Mouse (Mus musculus): ENCODE measurements around the gene Nmu.

Gene Nmu

GRCm38 (mm10) chr5:76363453-76364104 is at the start of gene Nmu:
Nmu (minus strand) TSS chr5:76363788.
- DNase-seq (ENCODE audit: low spot score) = no peak

- DNase-seq (ENCODE audit: low spot score) = no peak
Observed at GRCm38 (mm10) chr5:76411697-76412096, 48.1 kb upstream of the Nmu start.

DNA sequence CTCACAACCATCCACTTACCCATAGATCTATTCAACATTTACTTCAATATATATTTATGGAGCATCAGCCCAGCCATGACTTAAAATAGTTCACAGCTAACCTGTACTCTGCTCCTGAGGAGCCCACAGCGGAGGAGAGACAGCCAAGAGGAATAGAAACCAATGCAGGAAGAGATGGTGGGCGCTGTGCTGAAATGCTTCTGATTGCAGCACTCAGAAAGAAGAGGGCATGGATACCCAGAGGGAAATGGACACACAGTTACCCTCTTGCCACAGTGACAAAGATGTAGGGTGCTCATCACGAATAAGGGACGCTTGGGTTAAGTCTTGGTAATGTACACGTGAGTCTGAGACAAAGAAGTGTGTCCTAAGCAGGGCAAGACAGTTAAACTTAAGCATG is 30.8 kb upstream of the Nmu start:
- no peak for DNase-seq (ENCODE audit: low spot score)

DNA sequence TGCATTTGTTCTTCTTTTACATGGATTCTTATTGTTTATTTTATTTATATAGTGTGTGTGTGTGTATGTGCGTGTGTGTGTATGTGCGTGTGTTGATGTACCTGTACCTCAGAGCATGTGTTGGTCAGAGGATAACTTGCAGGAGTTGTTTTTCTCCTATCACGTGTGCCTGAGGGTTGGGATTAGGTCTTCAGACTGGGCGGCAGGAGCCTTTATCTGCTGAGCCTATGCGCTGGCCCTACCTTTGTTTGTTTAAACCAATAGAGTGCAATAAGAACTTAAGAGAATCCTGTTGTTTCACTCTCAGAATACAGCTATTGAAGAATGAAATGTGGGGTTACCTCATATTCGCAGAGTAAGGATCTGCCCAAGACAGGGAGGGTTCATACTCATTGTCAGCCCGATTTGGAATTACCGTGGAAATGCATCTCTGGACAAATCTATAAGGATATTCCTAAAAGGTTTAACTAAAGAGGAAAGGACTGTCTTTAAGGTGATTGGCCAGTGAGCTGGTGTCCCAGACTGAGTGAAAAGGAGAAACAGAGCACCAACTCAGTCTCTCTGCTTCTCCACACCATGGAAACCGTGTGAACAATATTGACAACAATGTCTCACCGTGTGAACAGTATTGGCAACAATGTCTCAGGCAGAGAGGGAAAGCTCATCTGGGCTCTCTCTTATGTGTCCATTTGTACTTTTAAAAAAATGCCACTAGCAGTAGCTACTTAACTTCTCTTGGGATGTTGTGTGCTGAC is 25.6 kb upstream of the Nmu start:
- no peak for DNase-seq (ENCODE audit: low spot score)

- DNase-seq (ENCODE audit: low spot score) = no peak
Observed at GRCm38 (mm10) chr5:76388474-76388873, 24.9 kb upstream of the Nmu start.

- DNase-seq (ENCODE audit: low spot score) = no peak
Observed at GRCm38 (mm10) chr5:76383673-76384072, 20.1 kb upstream of the Nmu start.

DNA sequence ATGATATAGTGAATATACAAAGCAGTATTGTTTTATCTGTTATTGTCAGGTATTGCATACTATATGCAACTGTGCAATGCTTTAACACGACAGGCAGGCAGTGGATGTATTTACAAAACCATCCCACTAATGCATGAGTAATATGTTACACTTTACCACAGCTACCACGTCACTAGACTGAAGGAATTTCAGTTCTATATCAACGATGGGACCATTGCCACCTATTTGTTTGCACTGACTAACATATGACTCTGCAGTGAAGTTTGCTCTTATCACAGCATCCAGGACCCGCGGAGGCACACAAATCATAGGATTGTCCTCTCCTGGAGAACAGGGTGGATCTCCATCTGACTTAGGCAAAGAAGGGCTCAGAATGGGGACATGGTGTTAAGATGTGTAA is 18.2 kb upstream of the Nmu start:
- no peak for DNase-seq (ENCODE audit: low spot score)

DNA sequence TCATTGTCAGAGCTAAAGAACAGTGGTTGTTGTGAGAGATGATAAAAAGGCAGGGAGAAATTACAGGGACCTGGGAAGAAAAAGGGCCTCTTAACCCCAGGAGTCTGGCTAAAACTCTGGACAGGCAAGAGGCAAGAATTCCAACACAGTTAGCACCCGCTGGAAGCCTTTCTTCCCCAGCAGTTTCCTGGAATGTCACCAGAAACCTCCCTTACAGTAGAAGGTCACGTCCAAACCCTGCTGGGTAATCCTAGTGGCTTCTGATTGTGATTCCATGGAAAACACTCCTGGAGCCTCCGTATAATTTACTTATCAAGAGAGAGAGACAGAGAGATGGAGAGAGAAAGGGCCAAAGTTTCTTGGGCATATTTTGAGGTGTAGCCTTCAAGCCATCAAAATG is 15.6 kb upstream of the Nmu start:
- no peak for DNase-seq (ENCODE audit: low spot score)

GRCm38 (mm10) chr5:76369215-76369840 is 5.7 kb upstream of the Nmu start:
- no peak for DNase-seq (ENCODE audit: low spot score)

GRCm38 (mm10) chr5:76365406-76365805 is 1.8 kb upstream of the Nmu start:
- no peak for DNase-seq (ENCODE audit: low spot score)

GRCm38 (mm10) chr5:76360786-76361185 is 2.8 kb downstream of the Nmu start:
- DNase-seq (ENCODE audit: low spot score) = no peak

DNA sequence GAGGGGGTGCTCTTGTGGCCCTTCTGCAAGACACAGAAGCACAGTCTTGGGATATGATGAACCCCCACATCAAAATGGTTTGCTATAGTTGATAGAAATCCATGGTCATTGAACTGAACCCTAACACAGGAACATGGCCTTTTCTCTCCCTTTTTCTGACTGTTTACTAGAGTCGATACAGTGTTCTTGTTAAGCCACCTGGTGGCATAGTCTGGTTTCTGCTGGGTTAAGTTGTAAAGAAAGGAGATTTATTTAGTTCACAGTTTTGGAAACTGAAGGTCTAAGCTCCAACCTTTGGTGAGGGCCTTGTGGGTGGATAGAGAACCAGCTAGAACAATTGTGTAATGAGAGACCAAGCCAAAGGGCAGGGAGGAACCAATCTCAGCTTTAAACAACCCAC is 3.5 kb downstream of the Nmu start:
- no peak for DNase-seq (ENCODE audit: low spot score)

DNA sequence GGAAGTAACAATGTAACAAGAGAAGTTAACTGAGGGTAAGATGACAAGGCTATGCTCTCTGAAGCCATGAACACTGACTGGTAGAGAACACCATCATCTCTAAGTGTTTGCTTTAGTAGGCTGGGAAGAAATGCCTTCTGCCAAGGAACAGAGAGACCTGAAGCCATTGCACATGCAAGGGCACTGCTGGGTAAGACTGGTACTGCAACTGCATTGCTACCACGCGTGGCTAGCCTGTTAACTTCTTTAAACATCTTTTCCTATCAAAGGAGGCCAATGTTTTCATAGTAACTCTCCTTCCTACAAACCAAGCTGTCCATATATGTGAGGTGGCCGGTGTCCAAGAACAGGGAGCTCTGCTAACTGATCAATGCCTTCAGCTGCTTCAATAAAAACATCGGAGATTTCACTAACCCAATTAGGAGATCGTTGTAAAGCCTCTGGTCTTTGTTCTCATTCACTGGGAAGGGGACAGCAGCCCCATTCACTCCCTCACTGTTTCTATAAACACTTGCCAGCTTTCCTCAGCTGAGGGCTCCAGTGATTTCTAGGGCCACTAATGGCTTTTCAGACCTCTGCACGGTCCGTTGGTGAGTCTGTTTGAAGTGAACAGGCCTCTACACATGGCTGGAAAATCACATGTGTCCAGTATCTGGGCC is 11.5 kb downstream of the Nmu start:
- no peak for DNase-seq (ENCODE audit: low spot score)

DNA sequence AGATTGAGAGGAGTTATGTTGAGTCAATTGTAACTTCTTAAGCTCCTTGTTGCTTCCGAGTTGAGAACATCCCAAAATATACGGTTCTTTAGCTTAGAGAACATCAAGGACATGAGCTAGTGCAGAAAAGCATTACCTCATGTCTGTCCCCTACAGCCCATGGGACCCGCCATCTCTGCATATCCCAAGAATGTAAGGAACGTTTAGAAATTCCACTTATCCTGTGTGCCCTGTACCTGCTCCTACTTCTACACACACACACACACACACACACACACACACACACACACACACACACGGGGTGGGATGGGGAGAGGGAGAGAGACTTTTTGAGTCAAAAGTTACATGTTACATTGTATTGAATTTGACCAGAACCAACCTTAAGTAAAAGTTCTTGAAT is 12.1 kb downstream of the Nmu start:
- DNase-seq (ENCODE audit: low spot score) = no peak

DNA sequence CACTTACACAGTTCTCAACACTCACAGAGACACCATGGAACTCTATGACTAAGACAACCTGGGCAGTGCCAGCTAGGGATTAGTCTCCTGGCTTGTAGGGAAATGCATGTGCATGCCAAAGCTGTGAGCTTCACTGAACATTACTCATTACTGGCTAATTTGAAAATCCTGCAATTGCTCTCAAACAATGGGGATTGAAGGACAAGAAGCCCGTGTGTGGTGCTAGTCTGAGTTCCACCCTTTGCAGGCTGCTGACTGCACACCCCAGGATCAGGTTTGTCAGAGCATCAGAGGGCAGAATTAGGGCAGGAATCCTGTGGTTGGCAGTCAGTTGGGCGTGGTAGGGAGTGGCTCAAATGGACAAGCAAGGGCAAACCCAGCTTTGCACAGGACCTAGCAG is 17.5 kb downstream of the Nmu start:
- DNase-seq (ENCODE audit: low spot score) = no peak

DNA sequence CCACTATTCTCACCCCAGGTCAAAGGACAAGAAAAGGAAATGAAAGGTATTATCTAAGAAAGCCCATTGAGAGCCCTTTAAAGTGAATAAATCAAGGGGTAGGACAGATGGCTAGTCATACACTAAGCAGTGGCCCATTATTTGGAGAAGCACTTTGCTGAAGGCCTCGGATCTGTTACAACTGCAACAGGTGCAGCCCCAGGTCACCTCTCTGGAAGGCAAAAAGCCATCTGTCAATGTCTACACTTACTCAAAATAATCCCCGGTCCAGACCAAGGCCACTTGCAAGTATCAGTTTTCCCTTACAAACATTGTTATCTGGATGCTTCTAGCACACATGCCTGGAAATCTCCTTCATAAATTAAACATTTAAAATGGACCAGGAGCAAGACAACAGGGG is 22.7 kb downstream of the Nmu start:
- no peak for DNase-seq (ENCODE audit: low spot score)

GRCm38 (mm10) chr5:76337100-76337499 is 26.5 kb downstream of the Nmu start:
- DNase-seq (ENCODE audit: low spot score) = no peak

DNA sequence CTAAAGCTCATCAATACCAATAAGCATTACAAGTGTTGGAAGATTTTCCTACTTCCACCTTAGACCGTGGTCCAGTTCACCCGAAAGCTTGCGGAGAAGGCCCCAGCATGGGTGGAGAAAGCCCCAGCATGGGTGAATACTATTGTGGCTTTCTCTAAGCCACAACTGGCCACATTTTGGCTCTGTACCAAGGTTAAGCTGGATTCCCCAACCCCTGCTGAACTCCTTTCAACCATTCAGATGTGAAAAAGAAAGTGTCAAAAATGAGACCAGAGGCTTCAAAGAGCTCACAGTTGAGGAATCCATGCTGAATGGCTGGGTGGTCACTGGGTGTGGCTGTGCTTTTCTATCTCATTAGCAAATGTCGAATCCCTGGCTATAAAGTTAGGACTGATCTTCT is 29.8 kb downstream of the Nmu start:
- no peak for DNase-seq (ENCODE audit: low spot score)

- DNase-seq (ENCODE audit: low spot score) = no peak
Observed at GRCm38 (mm10) chr5:76330953-76331352, 32.6 kb downstream of the Nmu start, which contains the start of gene Pdcl2. Pdcl2 (minus strand) TSS chr5:76331156.

- DNase-seq (ENCODE audit: low spot score) = no peak
Observed at GRCm38 (mm10) chr5:76327296-76327695, 36.3 kb downstream of the Nmu start.

GRCm38 (mm10) chr5:76325113-76325512 is 38.5 kb downstream of the Nmu start:
- DNase-seq (ENCODE audit: low spot score) = no peak

GRCm38 (mm10) chr5:76321249-76322196 is 42.1 kb downstream of the Nmu start:
- no peak for DNase-seq (ENCODE audit: low spot score)
